Mouse (Mus musculus): ENCODE data around the gene Dglucy. TPM values are rescaled to one million over a fixed set of nuclear protein-coding genes. Genes with fewer than 3 reads are reported as not detected.
A peak's percentile ranks its signal among the peaks of the same experiment; 100 is the strongest.

The Dglucy gene
- polyA plus RNA-seq, 1 experiment = 34.1 TPM

DNA sequence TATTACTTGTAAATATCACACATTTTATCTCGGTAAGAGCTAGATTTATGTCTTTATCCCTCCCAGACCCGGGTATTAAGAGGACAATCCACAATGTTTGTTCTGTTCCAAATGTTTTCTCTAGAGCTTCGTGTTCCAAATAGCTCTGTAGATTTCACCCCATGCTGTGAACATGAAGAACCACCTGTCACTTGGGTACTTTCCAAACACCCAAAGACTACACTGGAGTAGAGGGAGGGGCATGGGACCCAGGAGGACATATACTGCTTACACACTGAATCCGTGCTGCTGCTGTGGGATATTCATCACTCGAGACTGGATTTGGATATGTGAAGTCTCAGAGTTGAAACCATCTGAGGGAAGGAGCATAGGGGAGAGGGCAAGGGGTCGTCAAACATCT, 130.9 kb downstream of the Dglucy start:
- Histone ChIP-seq H3K4me1 (ENCODE audit: control insufficient read depth, insufficient read depth, low read length) (peaks cover 9% of the 10 kb centered on the region), H3K4me3 (ENCODE audit: insufficient read depth, low read length) (no peak overlapping the region), H3K27ac (ENCODE audit: insufficient read depth, low read depth, low read length) (no peak overlapping the region)
- no peak for TF ChIP-seq POLR2A (IDR thresholded peaks at IDR 0.05; ENCODE audit: borderline replicate concordance, low read depth, low read length)
- TF ChIP-seq CTCF (IDR thresholded peaks at IDR 0.05; ENCODE audit: low read depth, low read length) = no peak

DNA sequence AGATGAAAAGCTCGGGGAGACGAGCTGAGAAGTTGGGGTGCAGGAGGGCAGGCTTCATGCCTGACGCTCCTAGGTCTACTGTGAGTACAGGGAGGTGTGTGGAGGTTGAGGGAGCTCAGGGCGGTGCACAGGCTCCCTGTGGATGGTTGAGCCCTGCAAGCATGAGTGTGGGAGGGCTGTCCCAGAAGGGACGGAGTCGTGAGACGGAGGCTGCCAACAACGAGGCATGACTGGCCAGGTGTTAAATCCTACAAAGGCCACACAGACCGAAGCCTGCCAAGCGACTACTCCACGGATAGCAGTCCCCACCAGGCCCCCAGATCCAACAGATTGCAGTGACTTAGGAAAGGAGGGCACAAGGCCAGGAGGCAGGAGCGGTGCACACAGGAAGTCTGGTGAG, 131.9 kb downstream of the Dglucy start:
- Histone ChIP-seq H3K27ac (ENCODE audit: insufficient read depth, low read depth, low read length) (no peak overlapping the region), H3K4me1 (ENCODE audit: control insufficient read depth, insufficient read depth, low read length) (peaks cover 9% of the 10 kb centered on the region), H3K4me3 (ENCODE audit: insufficient read depth, low read length) (no peak overlapping the region)
- no peak for TF ChIP-seq CTCF (IDR thresholded peaks at IDR 0.05; ENCODE audit: low read depth, low read length)
- TF ChIP-seq POLR2A (IDR thresholded peaks at IDR 0.05; ENCODE audit: borderline replicate concordance, low read depth, low read length) = no peak

DNA sequence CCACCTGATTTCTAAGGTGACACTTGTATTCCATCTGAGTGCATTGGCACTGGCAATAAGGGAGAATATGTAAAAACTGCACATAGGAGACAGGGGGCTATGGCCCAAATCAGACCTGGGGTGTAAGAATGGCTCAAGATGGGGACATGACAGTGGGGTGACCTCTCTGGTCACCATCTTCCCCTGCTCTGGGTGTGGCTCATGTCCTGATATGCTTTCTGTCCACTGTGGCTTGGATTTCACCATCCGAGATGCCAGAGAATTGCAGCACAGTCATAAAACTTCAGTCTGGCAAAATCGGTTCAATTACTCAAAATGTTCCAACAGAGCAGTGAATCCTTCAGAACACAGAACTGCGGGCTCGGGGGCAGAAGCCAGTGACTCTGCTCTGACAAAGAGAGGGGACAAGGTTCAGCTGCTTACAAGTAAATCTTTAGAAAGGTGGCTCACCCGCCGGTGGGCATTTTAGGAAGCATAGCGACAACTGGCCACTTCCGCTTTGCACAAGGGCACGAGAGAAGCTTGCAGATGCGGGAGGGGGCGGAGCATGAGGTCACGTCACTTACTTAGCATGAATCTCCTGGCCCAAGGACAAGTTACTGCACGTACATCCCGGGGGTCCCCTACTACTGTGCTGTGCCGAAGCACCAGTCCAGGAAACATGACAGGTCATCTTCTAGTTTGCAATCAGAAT, 145.9 kb downstream of the Dglucy start:
- H3K4me1 ChIP-seq (ENCODE audit: control insufficient read depth, insufficient read depth, low read length) = peaks cover 20% of the 10 kb centered on the region
- H3K27ac ChIP-seq (ENCODE audit: insufficient read depth, low read depth, low read length) = peak overlapping the region; percentile 81
- peak overlapping the region; percentile 24 for H3K4me3 ChIP-seq (ENCODE audit: insufficient read depth, low read length)
- TF ChIP-seq CTCF (IDR thresholded peaks at IDR 0.05; ENCODE audit: low read depth, low read length) (no peak), POLR2A (IDR thresholded peaks at IDR 0.05; ENCODE audit: borderline replicate concordance, low read depth, low read length) (no peak)

DNA sequence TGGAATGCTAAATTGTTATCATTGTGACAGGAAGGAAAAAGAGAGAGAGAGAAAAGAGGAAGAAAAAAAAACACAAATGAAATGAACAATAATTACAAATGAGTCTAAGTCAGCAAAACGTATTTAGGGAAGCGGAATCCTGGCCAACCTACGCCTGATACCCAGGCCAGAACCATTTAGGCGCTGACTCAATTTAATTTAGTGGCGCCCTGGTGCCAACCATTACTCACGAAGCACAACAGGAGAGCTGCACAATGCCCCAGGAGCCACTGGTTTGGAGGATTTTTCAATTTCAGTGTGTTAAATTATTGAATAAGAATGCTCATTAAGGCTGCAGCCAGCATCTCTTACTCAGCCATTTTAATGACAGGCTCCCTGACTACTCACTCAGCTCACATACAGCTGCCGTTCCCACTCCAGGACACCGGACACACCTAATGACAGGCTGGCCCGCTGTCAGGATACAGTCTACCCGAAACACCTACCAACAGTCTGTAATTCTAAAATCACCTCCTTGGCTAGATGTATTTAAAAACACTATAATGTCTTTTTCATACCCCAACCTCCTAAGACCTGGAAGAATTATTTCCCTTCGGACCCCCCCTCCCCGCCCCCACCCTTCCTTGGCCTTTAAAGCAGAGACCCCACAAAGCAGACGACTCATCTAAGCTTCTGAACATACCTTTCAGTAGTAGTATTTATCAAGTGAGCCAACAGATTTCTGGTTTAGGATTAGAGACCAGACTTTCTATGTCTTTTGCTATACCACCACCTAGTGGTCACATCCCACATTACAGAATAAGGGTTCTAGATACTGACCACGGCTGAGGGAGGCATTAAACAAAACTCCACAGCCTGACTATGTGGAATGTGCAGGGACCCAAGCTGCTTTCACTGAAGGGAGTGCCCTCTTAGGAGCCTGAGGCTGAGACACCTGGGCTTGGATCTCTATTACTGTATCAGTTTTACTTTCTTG, 147.1 kb downstream of the Dglucy start:
- Histone ChIP-seq H3K4me1 (ENCODE audit: control insufficient read depth, insufficient read depth, low read length) (peaks cover 20% of the 10 kb centered on the region), H3K4me3 (ENCODE audit: insufficient read depth, low read length) (no peak overlapping the region), H3K27ac (ENCODE audit: insufficient read depth, low read depth, low read length) (peak overlapping the region; percentile 81)
- TF ChIP-seq CTCF (IDR thresholded peaks at IDR 0.05; ENCODE audit: low read depth, low read length) (no peak), POLR2A (IDR thresholded peaks at IDR 0.05; ENCODE audit: borderline replicate concordance, low read depth, low read length) (no peak)

DNA sequence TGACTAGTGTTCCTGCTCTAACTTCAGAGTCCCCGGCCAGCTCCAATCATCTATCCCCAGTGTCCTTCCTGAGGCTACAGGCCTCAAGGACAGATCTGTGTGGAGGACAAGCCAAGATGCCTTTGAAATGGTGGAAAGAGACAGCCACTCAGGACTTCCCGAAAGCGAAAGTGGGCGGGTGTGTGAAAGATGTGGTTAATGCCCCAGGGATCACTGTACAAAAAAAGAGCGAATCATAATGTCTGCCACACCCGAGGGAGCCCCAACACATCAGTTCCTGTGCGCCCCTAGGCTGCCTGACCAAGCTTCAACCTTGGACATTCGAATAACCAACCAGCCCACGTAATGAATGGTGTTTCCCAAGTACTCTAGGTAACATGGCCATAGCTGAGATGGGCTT, 149.4 kb downstream of the Dglucy start:
- Histone ChIP-seq H3K4me3 (ENCODE audit: insufficient read depth, low read length) (no peak overlapping the region), H3K27ac (ENCODE audit: insufficient read depth, low read depth, low read length) (no peak overlapping the region), H3K4me1 (ENCODE audit: control insufficient read depth, insufficient read depth, low read length) (peaks cover 17% of the 10 kb centered on the region)
- no peak for TF ChIP-seq POLR2A (IDR thresholded peaks at IDR 0.05; ENCODE audit: borderline replicate concordance, low read depth, low read length)
- TF ChIP-seq CTCF (IDR thresholded peaks at IDR 0.05; ENCODE audit: low read depth, low read length) = no peak

DNA sequence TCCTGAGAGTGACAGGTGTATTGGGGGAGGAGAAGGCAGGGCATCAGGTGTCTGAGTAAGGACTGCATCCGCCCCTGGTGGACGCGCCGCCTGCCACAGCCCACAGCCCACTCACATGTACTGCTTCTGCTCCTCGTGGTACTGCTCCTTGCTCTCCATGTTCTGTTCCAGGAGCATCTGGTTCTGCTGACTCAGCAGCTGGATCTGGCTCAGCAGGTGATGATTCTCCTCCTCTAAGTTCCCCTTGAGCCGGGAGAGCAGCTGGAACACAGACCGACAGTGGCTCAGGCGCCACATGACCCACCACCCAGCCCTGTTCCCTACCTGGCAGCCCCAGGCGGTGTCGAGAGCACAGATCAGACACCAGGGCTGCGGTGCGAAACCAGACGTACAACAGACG, 152.8 kb downstream of the Dglucy start:
- TF ChIP-seq POLR2A (IDR thresholded peaks at IDR 0.05; ENCODE audit: borderline replicate concordance, low read depth, low read length) (no peak), CTCF (IDR thresholded peaks at IDR 0.05; ENCODE audit: low read depth, low read length) (no peak)
- Histone ChIP-seq H3K4me3 (ENCODE audit: insufficient read depth, low read length) (no peak overlapping the region), H3K4me1 (ENCODE audit: control insufficient read depth, insufficient read depth, low read length) (no peaks in the 10 kb centered on the region), H3K27ac (ENCODE audit: insufficient read depth, low read depth, low read length) (no peak overlapping the region)

DNA sequence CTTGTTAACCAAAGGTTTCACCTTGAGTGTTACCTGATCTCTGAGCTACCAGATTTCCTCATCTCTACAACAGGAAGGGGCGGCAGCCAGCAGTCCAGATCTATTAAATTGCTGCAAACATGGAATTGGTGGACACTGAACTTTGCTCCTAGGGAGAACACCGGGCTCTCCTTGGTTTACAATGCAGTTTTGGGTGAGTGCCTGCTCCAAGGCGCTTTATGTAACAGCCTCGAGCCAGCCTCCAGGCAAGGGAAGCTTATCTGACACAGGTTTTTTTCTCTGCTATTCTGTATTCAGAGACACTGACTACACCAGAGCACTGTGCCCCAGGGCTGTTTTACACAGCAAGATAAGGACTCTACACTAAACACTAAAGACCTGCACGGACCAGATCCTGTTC, 155.9 kb downstream of the Dglucy start:
- Histone ChIP-seq H3K4me3 (ENCODE audit: insufficient read depth, low read length) (no peak overlapping the region), H3K27ac (ENCODE audit: insufficient read depth, low read depth, low read length) (no peak overlapping the region), H3K4me1 (ENCODE audit: control insufficient read depth, insufficient read depth, low read length) (peaks cover 2% of the 10 kb centered on the region)
- no peak for TF ChIP-seq CTCF (IDR thresholded peaks at IDR 0.05; ENCODE audit: low read depth, low read length)

DNA sequence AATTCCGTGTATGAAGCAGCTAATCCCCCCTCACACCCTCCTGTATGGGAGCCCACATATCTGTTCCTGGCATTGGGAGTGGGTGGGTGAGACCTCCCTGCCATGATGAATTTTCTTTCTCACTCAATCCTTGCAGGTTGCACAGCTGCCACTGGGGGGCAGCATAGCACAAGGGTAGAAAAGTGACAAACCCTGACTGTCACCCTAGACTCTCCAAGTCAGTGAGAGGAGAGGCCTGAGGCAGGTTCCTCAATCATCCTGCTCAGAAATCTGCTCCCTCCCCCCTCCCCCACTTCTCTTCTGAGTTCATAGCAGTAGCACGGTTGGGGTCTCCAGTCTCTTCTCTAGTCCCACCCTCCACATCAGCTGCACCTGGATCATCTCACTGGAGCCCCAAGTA, 157.3 kb downstream of the Dglucy start:
- TF ChIP-seq POLR2A (IDR thresholded peaks at IDR 0.05; ENCODE audit: borderline replicate concordance, low read depth, low read length) (no peak), CTCF (IDR thresholded peaks at IDR 0.05; ENCODE audit: low read depth, low read length) (peak; percentile 80)
- no peak overlapping the region for H3K4me3 ChIP-seq (ENCODE audit: insufficient read depth, low read length)
- H3K4me1 ChIP-seq (ENCODE audit: control insufficient read depth, insufficient read depth, low read length) = peaks cover 2% of the 10 kb centered on the region
- H3K27ac ChIP-seq (ENCODE audit: insufficient read depth, low read depth, low read length) = no peak overlapping the region

DNA sequence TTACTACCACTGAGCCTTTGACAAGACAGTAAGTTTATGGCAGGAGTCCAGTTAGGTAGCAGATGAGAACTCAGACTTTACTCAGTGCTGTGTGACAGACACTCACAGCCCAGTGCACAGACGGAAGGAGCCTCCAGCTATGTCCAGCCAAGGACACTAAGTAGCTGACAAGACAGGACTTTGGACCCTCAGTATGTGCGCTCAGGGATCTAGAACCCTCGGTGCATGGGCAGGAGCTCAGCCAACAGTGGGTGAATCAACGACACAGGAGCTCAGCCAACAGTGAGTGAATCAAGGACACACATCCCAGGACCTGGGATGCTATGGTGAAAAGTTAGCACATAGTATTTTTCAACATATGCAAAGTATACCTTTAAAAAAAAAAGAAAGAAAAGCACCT, 157.9 kb downstream of the Dglucy start:
- no peak for TF ChIP-seq CTCF (IDR thresholded peaks at IDR 0.05; ENCODE audit: low read depth, low read length)
- TF ChIP-seq POLR2A (IDR thresholded peaks at IDR 0.05; ENCODE audit: borderline replicate concordance, low read depth, low read length) = no peak
- H3K27ac ChIP-seq (ENCODE audit: insufficient read depth, low read depth, low read length) = no peak overlapping the region
- peaks cover 2% of the 10 kb centered on the region for H3K4me1 ChIP-seq (ENCODE audit: control insufficient read depth, insufficient read depth, low read length)
- H3K4me3 ChIP-seq (ENCODE audit: insufficient read depth, low read length) = no peak overlapping the region
